Mouse (Mus musculus): ENCODE measurements around the gene Akirin1.

Gene Akirin1

GRCm38 (mm10) chr4:123717574-123718433 is 32.3 kb downstream of the Akirin1 start, which contains the start of gene Ndufs5:
Gene Ndufs5 (minus strand): TSS chr4:123718202.
- peak; percentile 93 for DNase-seq (ENCODE audit: low read depth)

- no peak for DNase-seq (ENCODE audit: low read depth)
Measured at GRCm38 (mm10) chr4:123712431-123712830, 37.7 kb downstream of the Akirin1 start.

DNA sequence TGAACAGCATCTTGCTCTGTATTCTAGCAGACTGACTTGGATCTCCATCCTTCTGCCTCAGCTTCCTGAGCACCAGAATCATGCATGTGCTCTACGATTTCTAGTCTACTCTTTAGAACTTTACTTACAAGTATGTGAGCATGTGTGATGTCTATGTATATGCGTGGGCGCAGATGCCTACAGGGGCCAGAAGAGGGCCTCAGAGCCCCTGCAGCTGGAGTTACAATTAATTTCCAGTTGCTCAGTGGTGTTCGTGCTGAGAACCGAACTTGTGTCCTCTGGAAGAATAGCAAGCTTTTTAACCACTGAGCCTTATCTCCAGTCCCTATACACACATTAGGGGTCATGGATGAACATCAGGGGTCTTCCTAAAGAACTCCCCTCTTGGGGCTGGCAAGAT is 42.8 kb downstream of the Akirin1 start:
- DNase-seq (ENCODE audit: low read depth) = no peak

GRCm38 (mm10) chr4:123705340-123705739 is 44.8 kb downstream of the Akirin1 start:
- no peak for DNase-seq (ENCODE audit: low read depth)

GRCm38 (mm10) chr4:123693384-123693783 is 56.8 kb downstream of the Akirin1 start:
- no peak for DNase-seq (ENCODE audit: low read depth)

- no peak for DNase-seq (ENCODE audit: low read depth)
Measured at GRCm38 (mm10) chr4:123692071-123692470, 58.1 kb downstream of the Akirin1 start.

DNA sequence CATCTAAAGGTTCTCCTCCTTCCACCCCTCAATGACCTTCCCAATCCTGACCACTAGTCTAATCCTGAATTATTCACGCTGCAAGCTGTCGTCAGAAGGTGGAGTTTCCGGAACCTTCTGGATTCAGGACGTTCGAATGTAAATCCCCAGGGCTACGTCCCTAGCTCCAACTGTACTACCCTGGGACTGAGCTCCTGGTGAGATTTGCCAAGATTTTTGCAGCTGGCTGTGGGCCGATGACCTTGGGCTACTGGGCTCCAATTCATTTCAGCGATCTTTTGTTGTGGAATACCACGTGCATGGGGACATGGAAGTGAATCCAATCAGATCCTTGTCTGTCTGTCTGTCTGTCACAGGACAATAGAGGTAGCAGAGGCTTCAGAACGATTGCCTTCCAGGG is 59.8 kb downstream of the Akirin1 start:
- no peak for DNase-seq (ENCODE audit: low read depth)

GRCm38 (mm10) chr4:123687025-123687781 is 62.9 kb downstream of the Akirin1 start:
- no peak for DNase-seq (ENCODE audit: low read depth)

GRCm38 (mm10) chr4:123686368-123687024 is 63.6 kb downstream of the Akirin1 start:
- no peak for DNase-seq (ENCODE audit: low read depth)

DNA sequence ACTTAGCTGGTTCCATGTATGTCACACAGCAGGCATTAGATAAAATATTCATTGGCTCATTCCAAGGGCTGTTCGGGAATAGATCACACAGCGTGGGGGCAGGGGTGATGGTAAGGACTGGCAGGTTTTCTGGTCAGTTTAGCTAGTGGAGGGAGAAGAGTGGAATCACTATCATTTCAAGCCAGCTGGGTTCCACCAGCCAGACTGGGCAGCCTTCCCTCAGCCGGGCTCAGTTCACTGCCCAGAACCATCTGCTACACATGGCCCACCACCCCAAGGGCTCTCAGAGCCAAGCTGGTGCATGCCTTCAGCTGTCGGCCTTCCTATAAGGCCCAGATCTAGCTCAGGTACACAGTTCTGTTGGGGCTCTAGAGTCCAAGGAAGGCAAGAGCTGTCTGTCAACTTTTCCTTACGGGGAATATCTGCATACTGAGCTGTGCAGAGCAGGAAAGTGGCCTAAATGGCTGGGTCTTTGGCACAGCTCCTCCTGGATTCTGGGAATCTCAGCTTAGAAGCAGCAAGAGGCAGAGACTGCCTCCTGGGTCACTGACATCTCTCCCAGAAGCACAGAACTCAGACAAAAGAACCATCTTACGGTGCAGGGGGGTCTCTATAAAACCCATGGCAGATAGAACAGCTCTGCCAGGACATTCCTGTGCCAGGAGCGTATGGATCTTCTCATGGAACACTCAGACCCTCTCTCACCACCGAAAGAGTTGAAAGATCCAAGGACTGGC is 64.5 kb downstream of the Akirin1 start:
- DNase-seq (ENCODE audit: low read depth) = no peak

- no peak for DNase-seq (ENCODE audit: low read depth)
Measured at GRCm38 (mm10) chr4:123685046-123685445, 65.1 kb downstream of the Akirin1 start.
